Mouse (Mus musculus): Measurements from ENCODE around the gene Cul5.

DNA sequence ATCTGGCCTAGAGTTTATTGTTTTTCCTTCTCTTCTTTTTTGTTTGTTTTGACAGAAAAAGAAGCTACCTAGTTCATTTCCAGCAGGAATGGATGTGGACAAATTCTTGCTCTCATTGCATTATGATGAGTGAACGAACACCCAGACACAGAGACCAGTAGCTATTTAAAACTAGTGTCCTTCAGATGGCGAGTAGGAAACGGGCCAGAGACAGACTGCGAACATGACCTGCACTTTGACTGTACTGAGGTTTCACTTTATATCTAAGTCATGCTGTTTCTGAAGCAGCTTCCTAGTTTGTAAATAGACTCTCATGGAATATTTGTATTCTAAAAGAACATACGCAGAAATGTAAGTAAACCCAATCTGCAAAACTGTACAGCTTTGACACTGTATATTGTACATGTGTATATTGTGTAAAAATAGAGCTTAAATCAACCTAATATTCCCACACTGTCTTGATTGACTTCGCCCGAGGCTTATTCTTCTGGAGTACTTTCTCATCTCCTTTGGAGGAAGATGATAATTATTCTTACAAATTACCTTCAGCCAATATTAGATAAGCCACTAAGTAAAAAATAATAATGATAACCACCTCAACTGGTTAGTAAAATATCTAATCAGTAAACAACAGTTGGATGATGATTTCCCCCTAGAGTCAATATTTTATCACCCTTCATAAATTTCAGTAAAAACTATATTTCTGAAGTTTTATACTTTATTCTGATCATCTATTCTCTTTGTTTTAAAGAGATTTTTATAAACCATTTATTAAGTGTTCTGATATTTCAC is 97.1 kb downstream of the Cul5 start:
- TF ChIP-seq CTCF (IDR thresholded peaks at IDR 0.05; ENCODE audit: borderline replicate concordance, insufficient read depth, low read length) (no peak), POLR2A (IDR thresholded peaks at IDR 0.05; ENCODE audit: low read depth, low read length) (no peak)

All from embryonic fibroblast, embryonic 13.5 days (primary cell).